Mouse (Mus musculus): ENCODE measurements around the gene Tmem163.

DNA sequence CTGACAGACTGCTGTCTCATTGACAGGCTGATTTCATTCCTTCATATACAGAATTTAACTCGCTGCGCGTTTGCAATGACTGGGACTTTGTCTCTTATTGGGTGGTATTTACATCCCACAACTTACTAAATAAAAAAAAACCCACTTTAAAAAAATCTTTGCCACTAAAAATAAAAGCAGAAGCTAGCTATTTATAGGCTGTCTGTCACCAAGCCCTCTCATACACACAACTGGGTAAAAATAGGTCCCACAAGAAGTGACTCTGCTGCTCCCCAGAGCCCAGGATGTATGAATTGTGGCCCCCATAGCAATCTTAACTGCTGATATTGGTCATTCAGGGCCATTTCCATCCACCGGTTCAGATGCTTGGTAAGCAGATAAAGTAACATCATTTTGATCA is 83.2 kb downstream of the Tmem163 start:
- TF ChIP-seq MAFK (IDR thresholded peaks at IDR 0.05; ENCODE audit: insufficient replicate concordance, low read length) = no peak
- no peak for TF ChIP-seq TBP (conservative IDR thresholded peaks at IDR 0.05; ENCODE audit: low read depth, low read length)
- TF ChIP-seq UBTF (IDR thresholded peaks at IDR 0.05; ENCODE audit: low read depth, low read length) = no peak
- no peak for TF ChIP-seq CTCF (conservative IDR thresholded peaks at IDR 0.05 in 1 of 2, IDR thresholded peaks at IDR 0.05 in 1 of 2; ENCODE audit: low read depth in 2 of 2, low read length in 2 of 2)
- TF ChIP-seq ETS1 (conservative IDR thresholded peaks at IDR 0.05; ENCODE audit: low read depth, low read length) = no peak; the same call in 1 of the 2 replicates
- no peak for TF ChIP-seq ELF1 (IDR thresholded peaks at IDR 0.05; ENCODE audit: low read depth, low read length)
- TF ChIP-seq EP300 (IDR thresholded peaks at IDR 0.05; ENCODE audit: low read length) = no peak
- no peak for TF ChIP-seq MAZ (IDR thresholded peaks at IDR 0.05; ENCODE audit: low read depth, low read length)
- no peak for TF ChIP-seq USF2 (conservative IDR thresholded peaks at IDR 0.05; ENCODE audit: low read depth, low read length)
- TF ChIP-seq E2F4 (IDR thresholded peaks at IDR 0.05; ENCODE audit: insufficient replicate concordance, low read depth, low read length) = no peak
